Mouse (Mus musculus) liver, postnatal 0 days (tissue): ENCODE measurements at regions not wholly inside any gene's neighbourhood (a gene's known extent, or its start where the extent isn't known, plus 50 kb on each side); places are given as distances from the start of the nearest gene placed in this dataset.

Experiments
- CTCF ChIP-seq: sonication (generic); IDR thresholded peaks from 2 replicates; pipeline ENCODE4 v1.5.1; 2016; ENCODE audit warnings: antibody characterized with exemption, low read depth
- EP300 ChIP-seq: IDR thresholded peaks from 2 replicates; pipeline ENCODE4 v1.6.1; 2016; ENCODE audit warnings: antibody characterized with exemption, low read depth, mild to moderate bottlenecking

- TF ChIP-seq CTCF (no peak), EP300 (0 out of 2 replicates have a peak, but pooled peaks have one; percentile 27)
Measured at GRCm38 (mm10) chr1:187505368-187505767, 103.2 kb upstream of the Esrrg start.
